In the genomic region with DNA sequence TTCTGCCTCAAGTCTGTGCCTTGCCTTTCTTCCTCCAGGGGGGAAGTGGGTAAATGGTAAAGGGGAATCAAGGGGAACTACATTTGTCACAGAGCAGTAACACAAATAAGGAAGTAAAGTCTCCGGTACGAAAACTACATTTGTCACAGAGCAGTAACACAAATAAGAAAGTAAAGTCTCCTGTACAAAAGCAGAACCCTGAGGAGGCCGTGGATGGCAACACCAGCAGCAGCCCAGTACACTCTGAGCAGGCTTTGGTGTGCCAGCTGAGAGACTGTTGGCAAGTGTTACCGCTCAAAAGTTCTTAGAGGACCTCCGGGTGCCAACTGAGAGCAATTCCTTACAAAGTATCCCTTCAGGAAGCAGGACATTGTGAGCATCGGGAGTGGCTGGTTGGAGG, we compare ENCODE assay signal across 11 mouse cellular contexts.
DNase-seq lines count a peak whose midpoint lies in the region; ATAC-seq and TF ChIP-seq lines count a peak whose summit lies in the region.
"Had no signal": no experiment of that assay in that cellular context is flagged by ENCODE, and none has a peak within 500 bp of the region (broad histone marks: within the 10 kb centered on the region; RNA-seq: fewer than 3 reads in every experiment).

No protein-coding gene starts in this region.

- peak; percentile 93 for ATAC-seq in common myeloid progenitor, adult 5-6 weeks (replicated peaks; ENCODE audit: low read depth, poor library complexity, severe bottlenecking)
- ATAC-seq in intestine, embryonic 16.5 days = no peak

- H3K9me3 ChIP-seq in intestine, embryonic 16.5 days (ENCODE audit: control insufficient read depth, low read length) = no peaks in the 10 kb centered on the region; the same call in 1 of the 2 replicates
- H3K9me3 ChIP-seq: G1E; liver, embryonic 15.5 days had no signal

- peaks cover 17% of the 10 kb centered on the region; the same call in 1 of the 2 replicates for H3K4me1 ChIP-seq in intestine, embryonic 16.5 days (ENCODE audit: control insufficient read depth, insufficient read depth, low read length)
- H3K4me1 ChIP-seq: liver, embryonic 15.5 days had no signal

- no peaks in the 10 kb centered on the region for H3K27me3 ChIP-seq in intestine, embryonic 16.5 days (replicated peaks; ENCODE audit: control insufficient read depth, insufficient read depth, low read length)
- H3K27me3 ChIP-seq: liver, embryonic 15.5 days had no signal

- no peak for TF ChIP-seq CTCF in layer of hippocampus, adult 2 months (conservative IDR thresholded peaks at IDR 0.05)

- H3K36me3 ChIP-seq in intestine, embryonic 16.5 days (ENCODE audit: control insufficient read depth, insufficient read depth, low read length) = peaks cover 2% of the 10 kb centered on the region; the same call in 1 of the 2 replicates
- H3K36me3 ChIP-seq: G1E; liver, embryonic 15.5 days had no signal

- no peak overlapping the region for H3K4me3 ChIP-seq in layer of hippocampus, adult 2 months
- H3K4me3 ChIP-seq in intestine, embryonic 16.5 days (ENCODE audit: low read length) = no peak overlapping the region
- H3K4me3 ChIP-seq: liver, embryonic 15.5 days had no signal

- intact Hi-C loops in heart, postnatal 25 days (cut with DNase I) = no loop called here

- DNase-seq in layer of hippocampus, adult 2 months (ENCODE audit: low spot score in 2 of 2) = peak in 1 of 2 experiments; percentile 30
- no peak for DNase-seq in layer of hippocampus, adult 9-10 months (ENCODE audit: low spot score)
- peak; percentile 57 for DNase-seq in 416B (ENCODE audit: low read depth)
- no peak for DNase-seq in adrenal gland, postnatal 36 days
- DNase-seq in heart, postnatal 25 days (ENCODE audit: low spot score) = no peak
- DNase-seq in cerebellum, adult 9-10 months = no peak
- DNase-seq: heart, postnatal 4 days had no signal

- H3K4me2 ChIP-seq in intestine, embryonic 16.5 days (ENCODE audit: low read depth, low read length) = no peak overlapping the region
- H3K4me2 ChIP-seq: liver, embryonic 15.5 days had no signal

- no peak overlapping the region for H3K9ac ChIP-seq in intestine, embryonic 16.5 days (ENCODE audit: low read depth, low read length)
- H3K9ac ChIP-seq: liver, embryonic 15.5 days had no signal

- 0 out of 2 replicates have a peak overlapping the region, but pooled peaks have one; percentile 43 for H3K27ac ChIP-seq in layer of hippocampus, adult 2 months
- 0 out of 2 replicates have a peak overlapping the region, but pooled peaks have one; percentile 7 for H3K27ac ChIP-seq in intestine, embryonic 16.5 days (ENCODE audit: low read length)
- H3K27ac ChIP-seq: liver, embryonic 15.5 days had no signal

- 21% methylated on average over 6 of the region's 6 CpGs for WGBS in intestine, embryonic 16.5 days
